Mouse (Mus musculus) kidney, postnatal 25 days (tissue): Measurements from ENCODE around the gene Rabl6.

ENCODE experiments used
- DNase-seq, 2 experiments: peaks; one replicate each; pipeline ENCODE4 v3.0.0; 2021; ENCODE audit warnings: mixed read lengths in 2 of 2

The Rabl6 gene

DNA sequence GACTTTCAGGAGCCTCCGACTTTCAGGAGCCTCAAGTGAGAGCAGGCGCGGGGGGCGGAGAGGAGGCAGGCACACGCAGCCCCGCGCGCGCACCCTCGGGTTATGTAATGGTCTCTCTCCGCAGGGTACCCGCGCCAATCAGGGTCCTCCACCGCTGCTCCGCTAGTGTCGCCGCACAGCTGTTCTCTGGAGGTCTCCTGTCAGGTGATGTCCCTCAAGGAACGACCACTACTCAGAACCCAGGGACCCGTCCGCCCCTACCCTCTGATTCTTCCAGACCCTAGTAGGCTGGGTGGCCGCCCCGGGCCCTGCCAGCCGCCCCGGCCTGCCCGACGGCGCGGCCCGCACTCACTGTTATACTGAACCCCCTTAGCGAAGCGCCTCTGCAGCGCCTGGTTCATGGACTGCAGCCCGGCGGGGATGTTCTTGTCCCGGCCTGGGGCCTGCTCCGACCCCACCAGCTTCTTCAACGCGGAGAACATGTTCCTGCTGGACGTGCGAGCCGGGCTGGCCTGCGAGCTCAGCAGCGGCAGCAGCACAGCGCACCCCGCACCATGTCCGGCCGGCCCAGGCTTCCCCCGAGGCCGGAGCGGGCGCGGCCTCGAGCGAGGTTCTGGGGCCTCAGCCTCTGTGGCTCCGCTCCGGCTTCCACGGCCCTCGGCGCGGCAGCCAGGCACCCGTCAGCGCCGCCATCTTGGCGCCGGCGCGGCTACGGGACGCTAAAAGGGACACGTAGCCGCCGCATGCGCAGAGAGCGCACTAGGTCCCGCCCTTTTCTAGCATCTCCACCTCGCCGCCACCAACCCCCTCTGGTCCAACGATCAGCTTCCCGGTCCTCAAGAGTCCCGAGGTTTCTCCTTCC, at the start of gene Rabl6:
TSS of gene Rabl6 (minus strand) at position 761 of the 862 bp plus-strand sequence.
- peak; percentile 92 to 94 for DNase-seq

DNA sequence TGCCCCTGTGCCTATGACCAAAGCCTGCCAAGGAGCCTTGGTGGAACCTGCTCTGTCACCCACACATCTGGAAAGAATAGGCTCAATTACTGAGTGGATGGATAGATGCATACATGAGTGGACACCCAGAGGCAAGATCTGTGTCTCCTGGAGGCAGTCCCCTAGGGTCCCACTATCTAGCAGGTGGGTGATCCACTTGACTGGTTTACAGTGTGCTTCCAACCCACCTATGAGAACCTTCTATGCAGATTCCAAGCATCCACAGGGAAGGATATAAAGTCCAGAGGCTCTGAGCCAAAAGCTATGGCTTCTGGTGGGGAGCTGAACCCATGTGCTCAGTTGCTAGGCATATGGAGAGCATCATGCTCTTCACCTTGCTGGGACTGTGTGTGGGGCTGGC, 49.3 kb upstream of the Rabl6 start, which contains the start of gene Lcn5:
TSS of gene Lcn5 (plus strand) at position 301 of the 400 bp plus-strand sequence.
- DNase-seq: no peak

DNA sequence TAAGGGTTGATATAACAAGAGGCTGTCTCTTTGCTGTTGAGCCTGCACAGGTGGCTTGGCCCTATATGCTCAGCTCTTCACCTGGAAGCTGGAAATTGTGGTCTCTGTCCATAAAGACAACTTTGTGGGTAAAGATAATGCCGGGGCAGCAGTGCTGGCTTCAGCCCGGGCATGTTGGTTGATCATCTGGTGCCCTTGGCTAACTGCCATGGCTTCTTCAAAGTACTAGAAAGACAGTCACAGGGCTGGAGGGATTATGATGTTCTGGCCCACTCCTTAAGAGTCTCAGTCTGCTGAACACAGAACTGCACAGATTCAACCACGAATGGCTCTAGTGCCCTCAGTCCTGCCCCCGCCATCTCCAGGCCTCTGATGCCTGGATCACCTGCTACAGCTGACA, 48.9 kb upstream of the Rabl6 start:
- peak in 1 of 2 experiments; percentile 24 for DNase-seq

DNA sequence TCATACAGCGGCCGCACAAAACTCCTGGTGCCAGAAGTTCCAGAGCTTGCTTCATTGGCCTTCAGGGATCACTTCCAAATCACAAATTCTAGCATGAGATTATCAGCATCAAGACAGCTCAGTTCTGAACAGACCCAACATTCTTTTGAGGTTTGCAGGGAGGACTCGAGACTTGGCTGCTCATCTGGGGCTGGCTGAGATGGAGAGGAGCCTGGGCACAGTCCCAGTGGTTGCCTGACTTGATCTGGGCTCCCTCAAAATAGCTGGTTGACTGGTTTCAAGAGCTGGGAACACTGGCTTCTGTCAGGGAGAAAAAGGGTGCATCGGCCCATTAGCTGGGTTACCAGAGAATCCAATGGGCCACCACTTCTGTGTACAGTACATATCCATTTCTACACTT, 48.4 kb upstream of the Rabl6 start:
- DNase-seq: no peak

DNA sequence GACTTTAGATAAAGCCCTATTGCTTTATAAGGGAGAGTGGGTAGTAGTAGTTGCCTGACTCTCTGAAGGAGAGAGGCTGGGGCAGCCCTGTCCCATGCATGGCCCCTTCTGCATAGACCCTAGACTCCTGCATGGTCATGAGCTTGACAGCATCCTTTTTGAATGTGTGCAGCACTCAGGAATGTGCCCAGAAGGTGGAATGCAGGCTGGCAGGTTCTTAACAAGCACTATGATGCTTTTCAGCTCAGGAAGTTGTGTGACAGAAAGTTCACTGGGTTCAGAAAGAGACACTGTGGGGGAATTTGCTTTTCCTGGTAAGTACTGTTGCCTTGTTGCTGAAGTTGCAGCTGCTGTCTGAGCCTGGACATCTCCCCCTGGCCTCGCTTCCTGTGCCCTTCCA, 46.2 kb upstream of the Rabl6 start:
- DNase-seq: no peak

DNA sequence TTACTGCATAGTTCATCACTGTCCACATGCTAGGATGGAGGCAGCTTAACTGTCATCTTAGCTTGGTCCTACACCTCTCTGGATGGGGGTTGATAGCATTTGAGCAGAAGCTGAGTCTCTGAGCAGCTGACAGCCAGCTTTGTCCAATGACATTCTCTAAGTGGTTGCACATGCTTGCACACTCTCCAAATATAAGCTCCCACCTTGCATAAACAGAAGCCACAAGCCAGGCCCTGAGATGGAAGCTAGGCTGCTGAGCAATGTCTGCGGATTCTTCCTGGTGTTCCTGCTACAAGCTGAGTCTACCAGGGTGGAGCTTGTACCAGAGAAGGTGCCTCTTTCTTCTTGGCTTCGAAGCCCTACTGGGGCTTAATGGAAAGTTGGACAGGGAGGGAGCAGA, 44.6 kb upstream of the Rabl6 start, which contains the start of gene Lcn8:
TSS of gene Lcn8 (plus strand) at position 219 of the 400 bp plus-strand sequence.
- DNase-seq: no peak

DNA sequence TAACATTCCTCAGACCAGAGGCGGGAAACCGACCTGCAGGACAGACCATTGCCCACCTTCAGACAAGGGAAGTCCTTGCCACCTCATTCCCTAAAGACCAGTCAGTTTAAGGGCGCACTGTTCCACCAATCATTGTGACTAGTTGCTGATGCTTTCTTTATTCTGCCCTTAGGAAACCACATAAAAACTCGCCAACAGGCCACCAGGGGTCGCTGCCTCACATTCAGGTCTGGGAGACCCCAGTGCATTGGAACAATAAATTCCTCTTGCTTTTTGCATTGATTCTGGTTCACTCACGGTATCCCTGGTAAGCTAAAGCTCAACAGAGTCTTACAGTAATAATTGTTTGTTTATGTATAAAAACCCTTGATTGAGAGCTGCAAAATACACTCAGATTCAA, 31.6 kb upstream of the Rabl6 start:
- DNase-seq: peak in 1 of 2 experiments; percentile 56

DNA sequence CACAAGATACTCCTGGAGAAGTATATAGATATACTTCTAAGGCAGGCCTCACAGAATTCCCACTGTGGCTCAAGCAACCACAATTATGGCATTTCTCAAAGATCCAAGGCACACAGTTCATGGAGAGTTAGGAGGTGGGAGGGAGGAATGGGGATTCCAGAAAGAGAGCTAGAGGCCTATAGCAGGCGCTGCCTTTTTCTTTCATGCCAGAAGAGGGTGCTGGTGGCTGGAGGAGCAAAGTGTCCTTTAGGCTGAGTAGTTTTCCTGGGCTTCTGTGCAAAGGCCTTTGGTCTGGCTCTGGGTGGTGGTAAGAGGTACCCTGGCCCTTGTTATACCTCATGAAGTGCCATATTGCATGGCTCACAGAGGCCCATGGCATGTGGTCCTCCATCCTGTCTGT, 25.7 kb upstream of the Rabl6 start:
- no peak for DNase-seq

DNA sequence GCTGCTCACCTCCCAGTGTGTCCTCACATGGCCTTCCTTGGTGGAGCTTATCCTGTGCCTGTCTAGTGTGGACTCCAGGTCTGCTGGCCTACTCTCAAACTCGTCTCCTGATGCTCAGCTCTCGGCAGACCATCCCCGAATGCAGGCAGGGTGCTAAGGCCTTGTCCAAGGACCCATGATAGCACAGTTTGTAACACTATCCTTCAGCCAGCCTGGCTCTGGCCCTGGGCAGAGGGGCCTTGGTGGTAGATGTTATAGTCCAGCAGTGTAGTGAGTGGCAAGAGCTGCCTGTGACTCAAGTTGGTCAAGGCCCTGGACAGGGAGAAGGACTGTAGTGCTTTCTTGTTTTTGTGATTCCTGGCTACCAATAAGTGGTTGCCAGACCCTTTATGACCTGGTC, 25.3 kb upstream of the Rabl6 start:
- DNase-seq: no peak

DNA sequence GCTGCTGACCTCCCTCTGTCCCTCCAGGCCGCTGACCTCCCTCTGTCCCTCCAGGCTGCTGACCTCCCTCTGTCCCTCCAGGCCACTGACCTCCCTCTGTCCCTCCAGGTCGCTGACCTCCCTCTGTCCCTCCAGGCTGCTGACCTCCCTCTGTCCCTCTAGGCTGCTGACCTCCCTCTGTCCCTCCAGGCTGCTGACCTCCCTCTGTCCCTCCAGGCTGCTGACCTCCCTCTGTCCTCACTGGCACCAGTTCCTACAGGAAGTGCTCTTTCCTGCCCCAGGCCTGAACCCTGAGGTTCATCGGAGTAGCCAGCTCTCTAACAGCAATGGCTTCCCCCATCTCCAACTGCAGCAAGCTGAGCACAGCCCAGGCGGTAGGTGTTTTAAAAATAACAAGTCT, 20.4 kb upstream of the Rabl6 start:
- peak; percentile 51 to 76 for DNase-seq

DNA sequence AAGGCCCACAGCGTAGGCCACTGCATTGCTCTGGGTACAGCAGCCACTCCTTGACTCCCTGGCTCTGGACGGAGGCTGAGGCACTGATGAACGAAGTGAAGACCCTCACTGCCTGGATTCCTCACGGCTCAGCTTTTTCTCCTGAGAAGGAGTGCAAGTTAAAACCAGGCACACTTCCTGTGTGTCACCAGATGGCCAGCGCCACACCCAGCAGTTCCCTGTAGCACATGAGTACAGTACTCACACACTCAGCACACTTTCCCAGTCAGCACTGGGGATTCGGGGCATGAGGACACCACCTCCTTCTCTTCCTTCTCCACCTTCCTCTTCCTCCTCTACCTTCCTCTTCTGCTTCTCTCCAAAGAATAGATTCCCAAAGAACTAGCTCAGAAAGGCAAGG, 19.5 kb upstream of the Rabl6 start, which contains the start of gene Fcna:
TSS of gene Fcna (minus strand) at position 220 of the 400 bp plus-strand sequence.
- no peak for DNase-seq

DNA sequence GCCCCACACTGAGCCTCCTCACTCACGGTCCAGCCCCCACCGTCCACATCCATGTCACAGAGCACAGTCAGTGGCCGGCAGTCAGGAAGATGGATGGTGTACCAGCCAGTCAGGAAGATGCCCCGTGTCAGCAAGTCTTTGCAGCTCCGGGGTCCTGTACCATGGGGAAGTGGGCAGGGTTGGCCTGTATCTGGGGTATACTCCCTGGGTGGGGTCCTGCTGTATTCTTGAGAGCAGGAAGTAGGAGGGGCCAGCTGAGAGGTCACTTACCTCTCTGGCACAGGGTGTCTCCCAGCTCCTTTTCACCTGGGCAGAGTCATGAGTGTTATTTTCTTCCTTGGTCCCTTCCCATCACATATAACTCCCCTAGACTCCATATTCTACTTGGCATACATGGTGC, 17.7 kb upstream of the Rabl6 start:
- no peak for DNase-seq

DNA sequence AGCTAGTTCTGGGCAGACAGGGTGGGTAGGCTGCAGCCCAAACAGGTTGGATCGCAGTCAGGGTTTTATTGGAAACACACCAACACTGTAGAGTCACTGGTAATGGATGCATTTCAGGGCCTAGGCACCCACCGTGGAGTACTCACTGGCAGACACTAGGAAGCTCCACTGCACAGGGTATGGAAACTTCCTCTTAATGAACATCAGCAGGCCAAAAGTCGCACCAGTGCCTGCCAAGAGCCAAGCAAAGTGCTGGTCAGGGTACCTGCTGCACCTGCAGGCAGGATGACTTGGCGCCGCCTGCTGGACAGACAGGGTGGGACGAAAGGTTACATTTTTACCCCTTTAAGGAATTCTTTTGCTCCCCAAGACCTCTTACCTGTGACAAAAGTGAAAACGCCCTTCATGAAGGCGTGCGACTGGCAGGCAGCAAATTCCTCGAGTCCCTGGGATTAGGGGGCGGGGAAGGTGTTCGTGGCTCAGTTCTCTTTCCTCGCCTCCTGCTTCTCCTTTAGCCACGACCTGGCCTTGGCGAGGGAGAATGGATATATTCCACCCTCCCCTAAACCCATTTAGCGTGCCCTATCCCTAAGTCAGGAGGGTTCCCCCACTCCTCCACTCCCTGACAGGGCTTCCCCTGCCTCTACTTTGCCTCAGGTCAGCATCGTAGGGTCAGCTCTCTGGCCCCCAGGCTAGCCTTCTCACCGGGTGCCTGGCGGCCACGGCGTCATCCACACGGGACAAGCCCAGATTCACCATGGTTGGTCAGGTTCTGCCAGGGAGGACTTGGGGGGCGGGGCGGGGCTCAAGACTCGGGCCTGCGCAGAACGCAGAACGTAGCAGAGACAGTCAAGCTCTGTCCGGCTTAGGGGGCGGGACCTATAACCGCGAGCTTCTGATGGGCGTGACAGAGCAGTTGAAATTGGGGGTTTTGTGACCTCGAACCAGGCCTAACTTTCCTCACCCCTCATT, 13.2 kb upstream of the Rabl6 start, which contains the start of gene Tmem141:
TSS of gene Tmem141 (minus strand) at position 777 of the 972 bp plus-strand sequence.
- DNase-seq: peak; percentile 95 to 97

DNA sequence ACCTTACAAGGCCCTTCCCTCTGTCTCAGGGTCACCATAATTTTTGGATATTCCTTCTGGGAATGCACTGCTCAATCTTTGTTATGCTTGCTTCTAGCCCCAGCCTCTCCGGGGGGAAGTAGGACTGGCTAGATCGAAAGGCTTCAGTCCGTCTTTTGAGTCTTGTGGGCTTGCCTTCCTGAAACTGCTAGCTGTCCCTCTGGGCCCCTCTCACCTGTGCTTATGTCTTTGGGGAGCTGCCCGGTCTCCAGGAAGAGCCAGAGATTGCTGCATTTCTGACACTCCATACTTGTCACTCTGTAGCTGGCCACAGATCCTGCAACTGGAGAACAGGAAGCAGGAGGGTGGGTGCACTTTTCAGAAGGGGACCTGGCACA, 12.5 kb upstream of the Rabl6 start:
- DNase-seq: no peak

DNA sequence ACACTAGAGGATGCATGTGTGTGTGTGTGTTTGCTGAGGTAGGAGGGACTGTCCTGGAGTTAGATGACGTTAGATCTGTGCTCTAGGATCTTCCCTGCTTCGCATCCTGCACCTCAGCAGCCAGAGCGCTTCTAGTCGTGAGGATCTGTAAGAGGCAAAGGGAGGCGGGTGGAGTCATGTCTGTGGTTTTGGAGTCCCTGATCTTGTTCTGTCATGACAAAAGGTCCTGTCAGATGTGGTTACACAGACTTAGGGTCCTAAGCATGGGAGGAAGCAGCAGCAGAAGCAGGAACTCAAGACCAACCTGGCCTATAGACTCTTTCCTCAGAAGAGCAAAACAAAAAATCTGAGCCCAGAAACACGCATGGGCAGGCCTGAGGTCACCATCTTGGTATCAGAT, 12.1 kb upstream of the Rabl6 start:
- no peak for DNase-seq

DNA sequence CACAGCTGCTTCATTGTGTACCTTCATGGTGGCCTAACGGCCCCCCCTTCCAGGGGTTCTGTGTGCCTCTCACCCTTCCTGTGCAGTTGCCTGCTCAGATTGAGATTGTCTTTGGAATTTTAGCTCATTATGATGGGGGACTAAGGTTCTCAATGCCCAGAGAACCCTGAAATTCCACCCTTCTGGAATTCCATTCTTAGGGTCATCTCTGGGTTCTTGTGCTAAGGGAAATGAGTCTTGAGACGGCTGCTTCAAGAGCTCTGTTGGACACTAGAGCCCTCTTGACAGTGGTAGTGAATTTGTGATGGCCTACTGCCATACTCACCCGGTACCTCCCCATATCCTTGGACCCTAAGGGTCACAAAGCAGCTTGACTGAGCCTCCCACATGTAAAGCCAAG, 9.3 kb upstream of the Rabl6 start, which contains the start of gene Ccdc183:
TSS of gene Ccdc183 (minus strand) at position 101 of the 400 bp plus-strand sequence.
- DNase-seq: no peak

DNA sequence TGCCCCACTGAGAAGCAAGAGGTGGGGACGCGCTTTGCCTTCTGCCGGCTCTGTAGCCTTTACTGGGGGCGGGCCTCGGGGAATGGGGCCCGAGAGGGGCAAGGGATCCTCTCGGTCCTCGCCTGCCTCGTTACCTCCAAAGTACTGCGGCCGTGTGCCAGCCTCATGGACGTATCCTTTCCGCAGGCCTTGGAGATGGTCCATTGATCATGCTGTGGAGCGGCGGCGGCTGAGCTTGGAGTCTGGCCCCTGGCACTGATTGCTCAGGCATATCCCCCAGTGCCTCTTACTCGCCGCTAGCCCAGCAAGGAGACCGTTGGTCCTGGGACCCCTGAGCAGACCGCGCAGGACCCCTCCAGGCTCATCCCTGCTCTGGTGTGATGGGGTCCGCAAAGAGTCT, 8.1 kb upstream of the Rabl6 start:
- DNase-seq: no peak

DNA sequence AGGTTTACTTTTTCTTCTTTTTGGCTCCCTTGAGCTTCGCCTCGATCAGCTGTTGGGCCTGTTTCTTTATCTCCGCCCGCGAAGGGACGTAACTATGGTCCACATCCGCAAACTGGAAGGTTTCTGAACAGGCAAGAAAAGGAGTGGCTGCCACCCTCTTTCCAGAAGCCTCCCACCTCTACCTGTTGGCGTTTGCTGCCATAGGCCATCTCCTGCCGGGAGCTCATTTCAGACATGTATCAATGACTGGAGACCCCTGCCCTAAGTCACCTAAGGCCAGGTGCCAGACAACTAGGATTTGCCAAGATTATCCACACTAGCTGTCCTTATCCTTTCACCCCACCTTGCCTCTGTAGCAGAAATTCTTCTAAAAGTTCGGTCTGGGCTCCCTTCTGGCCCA, 350 bp upstream of the Rabl6 start:
- no peak for DNase-seq

DNA sequence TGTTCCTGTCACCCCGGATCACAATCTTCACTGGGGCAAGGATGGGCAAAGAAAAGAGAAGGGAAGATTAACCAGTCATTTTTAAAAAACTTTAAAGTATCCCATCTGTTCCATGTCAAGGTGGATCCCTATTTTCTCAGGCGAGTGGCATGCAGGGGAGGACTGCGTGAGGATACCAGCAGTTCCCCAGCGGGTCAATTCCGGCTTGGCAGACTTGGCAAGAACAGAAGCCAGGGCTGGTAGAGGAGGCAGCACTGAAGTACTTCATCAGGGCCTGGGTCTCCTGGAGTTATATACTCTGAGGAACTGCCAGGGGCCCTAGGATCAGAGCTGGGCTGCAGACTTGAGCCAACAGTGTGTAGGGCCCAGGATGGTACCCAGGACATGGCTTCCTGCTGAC, 5.8 kb downstream of the Rabl6 start:
- DNase-seq: no peak

DNA sequence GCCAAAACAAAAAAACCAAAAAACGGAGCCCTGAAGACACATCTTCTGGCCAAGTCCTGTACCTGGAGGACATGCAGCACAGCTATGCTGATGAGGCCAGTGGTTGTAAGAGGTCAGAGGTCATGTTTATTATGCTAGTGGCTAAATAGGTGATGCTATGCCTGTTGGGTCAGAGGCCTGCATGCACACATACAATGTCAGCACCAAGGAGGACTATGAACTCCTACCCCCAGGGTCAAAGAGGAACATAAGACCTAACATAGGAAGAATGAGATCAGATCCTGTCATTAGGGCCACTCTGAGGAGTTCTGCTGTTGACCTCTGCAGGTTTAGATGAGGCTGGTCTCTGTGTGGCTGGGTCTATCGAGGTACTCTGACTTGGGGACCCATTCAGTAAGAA, 8.3 kb downstream of the Rabl6 start:
- DNase-seq: no peak

DNA sequence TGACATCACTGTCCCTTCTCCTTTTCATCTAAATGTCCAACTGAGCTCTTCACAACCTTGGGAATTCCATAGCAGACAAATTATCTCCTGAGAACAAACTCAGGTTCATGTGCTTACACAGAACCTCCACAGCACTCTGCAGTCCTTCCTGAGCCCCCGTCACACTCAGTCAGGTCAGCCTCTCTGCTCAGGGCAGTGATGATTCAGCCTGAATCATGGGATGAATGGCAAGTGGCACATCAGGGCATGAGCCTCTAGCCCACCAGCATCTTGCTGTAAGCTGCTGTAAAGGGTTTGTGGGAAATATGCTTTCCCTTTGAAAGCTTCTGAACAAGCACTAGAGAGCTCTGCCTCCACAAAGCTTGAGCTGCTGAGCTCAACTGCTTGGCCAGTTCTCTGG, 9.6 kb downstream of the Rabl6 start:
- no peak for DNase-seq

DNA sequence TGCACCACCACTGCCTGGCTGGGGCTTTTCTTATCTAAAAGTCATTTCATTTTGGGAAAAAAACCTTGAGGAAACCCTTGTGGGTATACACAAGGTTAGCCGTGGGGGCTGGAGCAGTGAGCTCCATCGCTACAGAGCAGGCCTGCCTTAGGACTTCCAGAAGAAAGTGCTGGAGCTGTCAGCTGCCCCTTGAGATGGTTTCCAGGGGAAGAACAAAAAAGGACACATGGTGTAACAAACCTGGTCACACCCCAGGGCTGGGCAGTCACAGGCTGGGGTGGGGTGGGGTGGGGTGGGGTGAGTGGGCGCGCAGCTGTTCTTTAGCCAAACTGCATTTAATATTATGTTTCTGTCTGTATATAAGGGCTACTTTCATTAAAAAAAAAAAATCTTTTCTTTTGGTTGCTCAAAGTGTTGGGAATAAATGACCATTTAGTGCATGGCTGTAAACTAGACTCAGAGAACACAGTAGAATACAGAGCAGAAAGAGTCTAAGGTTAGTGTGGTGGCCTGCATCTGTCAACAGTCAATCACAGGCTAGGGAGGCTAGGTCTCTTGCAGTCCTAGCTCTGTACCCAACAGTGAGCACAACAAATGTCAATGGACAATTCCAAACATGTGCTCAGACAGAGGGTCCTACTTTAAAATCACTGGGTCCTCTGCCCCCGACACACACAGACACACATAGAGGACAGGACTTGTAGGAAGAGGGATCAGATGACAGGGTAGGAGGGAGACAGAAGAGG, 11.4 kb downstream of the Rabl6 start:
- no peak for DNase-seq

DNA sequence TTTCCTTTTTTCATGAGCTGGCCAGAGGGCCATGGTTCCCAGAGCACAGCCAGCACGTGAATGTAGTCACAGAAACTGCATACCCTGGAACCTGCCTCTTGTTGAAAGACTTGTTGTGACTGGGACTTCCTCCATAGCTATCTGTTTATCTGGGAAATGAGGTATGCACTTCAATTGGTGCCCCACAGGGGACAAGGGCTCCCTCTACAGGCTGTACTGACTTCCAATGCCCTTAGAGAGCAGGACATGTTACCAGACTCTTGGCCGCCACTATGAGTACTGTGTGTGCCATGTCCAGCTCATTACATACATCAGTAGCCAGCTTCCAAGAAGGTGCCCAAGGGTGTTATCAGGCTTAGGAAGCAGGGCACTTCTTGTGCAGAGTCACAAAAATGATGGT, 16.5 kb downstream of the Rabl6 start:
- peak in 1 of 2 experiments; percentile 60 for DNase-seq
